Mouse (Mus musculus) neutrophil, adult 5-6 weeks (primary cell): ENCODE measurements around the gene Rassf8. TPM values are rescaled to one million over a fixed set of nuclear protein-coding genes. Genes with fewer than 3 reads are reported as not detected.

ENCODE experiments used
- ATAC-seq: fragments of 151-379, 151-347 bp; 2 replicates; pipeline ENCODE4 v1.8.0; 2017; ENCODE audit warnings: mild to moderate bottlenecking, moderate TSS enrichment; ENCODE audit not compliant: insufficient number of reproducible peaks, poor library complexity, low FRiP score, severe bottlenecking; ENCODE audit errors: extremely low read depth
- total RNA-seq: library from RNA; stranded (forward); fragments of 200-1000 nt; gene quantifications from 2 replicates; pipeline ENCODE4 v1.2.3, GENCODE M21; 2017

The Rassf8 gene
- total RNA-seq, 1 experiment from 2014 or later = 1.9 TPM

- ATAC-seq = no peak
Measured at GRCm38 (mm10) chr6:145769855-145770254, 23.3 kb downstream of the Rassf8 start.

DNA sequence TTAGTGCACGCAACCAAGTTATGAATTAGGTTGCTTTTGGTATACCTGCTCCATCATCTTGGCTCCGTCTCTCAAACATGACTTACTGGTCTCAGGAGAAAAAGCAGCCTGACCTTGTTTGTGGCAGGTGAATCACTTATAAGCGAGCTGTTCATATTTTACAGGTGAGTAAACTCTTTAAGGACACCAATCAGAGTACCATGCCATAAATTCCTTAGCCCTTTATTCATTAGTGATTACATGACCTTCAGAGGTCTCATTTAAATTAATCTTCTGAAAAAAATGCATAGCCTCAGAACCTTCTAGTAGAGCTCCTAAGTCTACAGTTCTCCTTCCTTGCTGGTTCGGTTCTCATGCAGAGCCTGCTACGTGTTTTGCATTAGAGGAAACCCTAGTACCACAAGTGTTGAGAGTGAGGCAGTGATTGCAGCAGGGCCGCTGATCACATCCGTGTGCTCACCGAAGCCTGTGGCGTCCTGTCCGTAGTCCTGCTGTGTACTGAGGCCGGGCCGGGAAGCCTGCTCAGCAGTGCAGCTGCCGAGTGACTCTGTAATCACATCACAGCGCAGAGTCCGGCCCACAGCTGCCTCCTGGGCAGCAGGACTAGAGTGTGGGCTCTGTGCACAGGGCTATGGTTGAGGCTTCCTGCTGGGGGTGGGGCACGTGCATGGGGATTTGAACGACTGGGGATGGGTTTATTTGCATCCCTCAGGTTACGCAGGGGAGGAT, 23.9 kb downstream of the Rassf8 start:
- no peak for ATAC-seq

GRCm38 (mm10) chr6:145774436-145774835, 27.9 kb downstream of the Rassf8 start:
- no peak for ATAC-seq

DNA sequence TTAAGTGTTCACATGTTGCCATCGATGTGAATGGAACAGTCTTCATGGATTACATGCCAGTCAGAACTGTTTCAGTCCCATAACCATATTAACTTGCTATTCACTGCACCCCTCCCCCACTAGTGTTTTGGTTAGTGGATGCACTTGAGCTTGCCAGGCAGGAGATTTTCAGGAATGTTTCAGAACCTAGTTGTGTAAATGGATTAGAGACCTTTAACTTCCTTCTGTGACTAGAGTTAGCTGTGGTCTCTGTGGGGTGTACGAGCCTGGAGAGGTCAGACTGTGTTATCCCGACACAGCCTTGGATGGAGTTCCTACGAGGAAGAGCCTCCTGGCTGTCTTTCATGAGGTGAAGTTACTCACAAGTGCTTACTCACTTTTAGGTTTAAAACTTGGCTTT, 29.7 kb downstream of the Rassf8 start:
- no peak for ATAC-seq

- ATAC-seq = no peak
Measured at GRCm38 (mm10) chr6:145779383-145779782, 32.8 kb downstream of the Rassf8 start.

DNA sequence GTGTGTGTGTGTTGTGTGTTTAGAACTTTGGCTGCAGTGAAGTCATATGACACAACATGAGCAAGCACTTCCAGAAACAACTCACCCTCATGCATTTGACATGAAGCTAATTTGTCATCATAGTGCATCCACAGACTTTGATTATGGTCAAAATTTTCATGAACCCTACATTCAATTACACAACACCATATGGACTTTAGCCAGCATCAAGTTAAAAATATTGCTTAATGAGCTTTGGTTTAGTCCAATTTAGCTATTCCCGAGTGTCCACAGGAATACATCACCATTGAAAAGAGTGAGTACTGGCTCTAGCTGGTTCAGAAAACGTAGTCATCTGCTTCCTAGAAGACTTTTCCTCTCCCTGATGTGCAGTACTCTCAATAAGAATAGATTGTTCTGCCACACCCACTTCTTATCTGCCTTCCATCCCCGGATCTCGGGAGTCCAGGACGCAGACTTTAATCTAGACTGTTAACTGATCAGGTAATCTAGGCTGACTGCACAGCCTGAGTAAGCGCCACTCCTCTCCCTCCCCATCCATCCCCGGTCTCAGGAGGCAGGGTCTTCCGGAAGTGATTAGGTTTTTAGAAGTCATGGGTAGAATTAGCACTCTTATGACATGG, 33.7 kb downstream of the Rassf8 start:
- ATAC-seq = no peak

- no peak for ATAC-seq
Measured at GRCm38 (mm10) chr6:145781256-145781655, 34.7 kb downstream of the Rassf8 start.

DNA sequence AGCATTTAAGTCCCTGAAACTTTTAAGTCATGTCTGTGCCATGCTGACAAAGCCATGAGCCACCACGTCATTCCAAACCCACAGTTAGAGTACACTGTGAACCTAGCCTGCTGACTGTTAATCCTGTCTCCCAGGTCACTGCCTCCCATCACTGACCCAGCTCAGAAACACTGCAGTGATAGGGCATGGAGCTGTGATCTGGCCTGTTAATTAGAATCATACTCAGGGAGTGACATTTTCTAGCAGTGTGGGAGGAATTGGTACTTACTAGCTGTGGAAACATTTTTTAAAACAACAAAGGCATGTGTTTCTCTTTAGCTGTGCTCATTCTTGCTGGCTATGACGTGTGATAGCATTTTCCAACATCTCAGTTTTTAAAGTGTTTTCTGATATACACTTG, 35.4 kb downstream of the Rassf8 start:
- ATAC-seq = no peak

GRCm38 (mm10) chr6:145787311-145787710, 40.8 kb downstream of the Rassf8 start:
- no peak for ATAC-seq

GRCm38 (mm10) chr6:145789738-145790137, 43.2 kb downstream of the Rassf8 start:
- no peak for ATAC-seq

DNA sequence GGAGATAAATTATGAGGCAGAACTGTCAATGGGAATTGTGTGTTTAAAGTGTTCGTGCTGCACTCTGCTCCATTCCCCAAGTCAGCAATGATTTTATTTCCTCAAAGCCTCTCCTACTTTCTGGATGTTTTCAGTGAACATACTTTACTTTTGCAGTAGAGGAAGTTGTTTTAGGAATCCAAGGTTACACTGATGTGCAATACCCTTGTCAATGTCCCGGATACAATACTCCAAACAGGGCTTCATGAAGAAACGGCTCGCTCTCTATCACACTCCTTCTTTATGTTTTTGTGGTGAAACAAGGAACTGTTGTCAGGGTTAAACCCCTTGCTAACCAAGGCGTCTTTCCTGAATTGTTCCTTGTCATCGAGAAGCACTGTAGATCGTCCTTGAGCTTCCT, 45.8 kb downstream of the Rassf8 start:
- ATAC-seq = no peak

DNA sequence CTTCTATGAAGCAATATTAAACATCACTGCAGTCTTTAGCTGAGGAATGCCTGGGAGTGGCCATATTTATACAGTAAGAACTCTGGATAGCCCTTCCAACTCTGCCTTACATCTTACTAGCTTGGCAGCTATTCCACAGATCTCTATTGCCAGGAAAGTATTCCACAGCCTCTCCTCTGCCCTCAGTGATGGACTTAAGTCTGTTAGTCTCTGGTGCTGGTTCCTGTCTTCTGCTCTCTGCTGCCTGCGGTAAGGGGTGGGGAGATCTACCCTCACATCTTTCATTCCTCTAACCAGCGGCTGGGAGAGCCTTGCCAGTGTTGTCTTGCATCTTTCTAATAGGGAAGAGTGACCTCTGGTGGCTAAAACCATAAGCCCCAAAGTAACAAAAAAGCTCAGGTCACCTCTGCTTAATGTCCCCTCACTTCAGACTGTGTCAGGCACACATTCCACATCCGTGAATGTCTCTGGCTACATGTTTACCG, 46.6 kb downstream of the Rassf8 start:
- ATAC-seq = no peak

GRCm38 (mm10) chr6:145794671-145795070, 48.1 kb downstream of the Rassf8 start:
- no peak for ATAC-seq

GRCm38 (mm10) chr6:145796191-145797023, 49.9 kb downstream of the Rassf8 start:
- ATAC-seq = no peak

DNA sequence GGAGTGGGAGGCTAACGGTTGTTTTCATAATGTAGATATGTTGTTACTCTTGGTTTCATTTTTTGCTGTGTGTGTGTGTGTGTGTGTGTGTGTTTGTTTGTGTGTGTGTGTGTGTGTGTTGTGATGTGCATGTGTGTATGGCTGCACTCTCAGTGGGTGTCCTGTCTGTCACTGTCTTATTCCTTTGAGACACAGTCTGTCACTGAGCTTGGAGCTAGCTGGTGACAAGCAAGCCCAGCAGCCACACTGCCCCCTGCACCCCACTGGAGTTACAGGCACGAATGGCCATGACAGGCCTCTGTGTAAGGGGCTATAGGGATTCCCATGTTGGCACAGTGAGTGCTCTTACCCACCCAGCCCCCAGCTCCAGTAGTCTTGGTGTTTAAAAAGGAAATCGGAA, 51.1 kb downstream of the Rassf8 start:
- no peak for ATAC-seq

DNA sequence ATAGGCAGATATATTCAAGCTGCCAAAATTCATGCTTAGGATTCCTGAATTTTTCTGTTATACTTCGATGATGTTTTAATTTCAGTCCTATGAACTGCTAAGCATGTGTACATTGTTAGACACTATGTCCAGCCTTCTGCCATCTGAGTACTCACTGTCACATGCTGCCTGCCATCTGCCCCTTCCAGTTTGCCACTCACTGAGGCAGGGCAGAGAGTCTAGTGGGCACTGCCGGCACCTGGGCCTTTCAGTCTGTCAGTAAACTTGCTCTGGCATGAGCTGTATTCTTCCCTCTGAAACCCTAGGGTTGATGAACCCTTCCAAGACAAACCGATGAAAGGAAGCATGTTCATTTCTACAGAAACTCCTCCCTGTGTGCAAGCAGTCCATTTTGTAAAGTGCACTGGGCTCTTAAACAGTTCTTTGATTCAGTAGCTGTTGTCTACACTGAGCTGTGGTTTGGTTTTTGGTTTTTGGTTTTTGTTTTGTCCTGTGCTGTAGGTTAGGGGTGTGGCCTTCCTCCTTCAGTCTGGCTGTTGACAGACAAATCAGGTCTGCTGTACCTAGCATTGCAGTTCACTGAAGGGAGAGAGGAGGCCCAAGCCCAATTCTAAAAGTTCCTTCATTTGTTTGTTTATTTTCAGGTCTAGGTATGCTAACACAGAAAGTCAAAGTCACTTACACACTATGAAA, 55.4 kb downstream of the Rassf8 start:
- no peak for ATAC-seq

DNA sequence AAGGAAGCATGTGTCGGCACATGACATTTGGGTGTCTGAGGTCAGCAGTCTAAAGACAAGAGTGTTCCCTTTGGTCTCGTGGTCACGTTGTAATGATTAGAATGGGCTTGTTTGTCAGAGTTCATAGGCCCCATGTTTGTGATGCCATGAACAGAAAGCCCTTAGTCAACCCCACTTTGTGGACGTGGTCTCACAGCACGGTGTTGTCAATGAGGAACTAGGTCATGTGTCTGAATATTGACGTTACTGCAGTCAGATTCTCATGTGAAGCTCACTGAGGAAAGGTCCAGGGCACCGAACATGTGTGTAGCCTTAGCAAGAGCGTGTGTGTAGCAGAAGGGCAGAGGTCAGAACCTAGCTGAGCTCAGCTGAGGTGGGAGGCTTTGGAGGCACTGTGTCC, 56.3 kb downstream of the Rassf8 start:
- no peak for ATAC-seq

GRCm38 (mm10) chr6:145804276-145804675, 57.7 kb downstream of the Rassf8 start:
- no peak for ATAC-seq

GRCm38 (mm10) chr6:145806784-145807183, 60.2 kb downstream of the Rassf8 start:
- no peak for ATAC-seq
